Mouse (Mus musculus) embryonic facial prominence, embryonic 11.5 days (tissue): Measurements from ENCODE around the gene Mdh1b. TPM values are rescaled to one million over a fixed set of nuclear protein-coding genes. Genes with fewer than 3 reads are reported as not detected.
A peak's percentile ranks its signal among the peaks of the same experiment; 100 is the strongest.

Experiments used
- ATAC-seq: fragments of 200-750 bp; cut with Nextera tagmentation; replicated peaks from 2 replicates; pipeline ENCODE4 v1.8.0; 2017; ENCODE audit warnings: low read depth; ENCODE audit not compliant: insufficient number of reproducible peaks, low FRiP score, low TSS enrichment
- DNase-seq: peaks from one replicate; pipeline ENCODE4 v3.0.0-alpha.2; 2015; ENCODE audit warnings: low spot score
- H3K27ac ChIP-seq: fragments of 300-500 bp; sonication (generic); replicated peaks from 2 replicates; pipeline ENCODE4 v1.5.1; 2014; ENCODE audit warnings: mild to moderate bottlenecking, low read depth, low read length, control low read depth
- H3K27me3 ChIP-seq: fragments of 300-500 bp; sonication (generic); 2 replicates; pipeline ENCODE4 v1.6.1; 2014; ENCODE audit warnings: mild to moderate bottlenecking, low read length, moderate library complexity, mixed read lengths; ENCODE audit not compliant: control insufficient read depth, insufficient read depth
- H3K36me3 ChIP-seq: fragments of 300-500 bp; sonication (generic); replicated peaks from 2 replicates; pipeline ENCODE4 v1.6.1; 2014; ENCODE audit warnings: low read depth, mild to moderate bottlenecking, low read length, moderate library complexity, mixed read lengths; ENCODE audit not compliant: control insufficient read depth, insufficient read depth
- H3K4me1 ChIP-seq: fragments of 300-500 bp; sonication (generic); 2 replicates; pipeline ENCODE4 v1.6.1; 2014; ENCODE audit warnings: low read length, mixed read lengths; ENCODE audit not compliant: control insufficient read depth, insufficient read depth
- H3K4me2 ChIP-seq: fragments of 300-500 bp; sonication (generic); 2 replicates; pipeline ENCODE4 v1.6.1; 2014; ENCODE audit warnings: low read depth, mild to moderate bottlenecking, control low read depth, low read length, moderate library complexity
- H3K4me3 ChIP-seq: fragments of 300-500 bp; sonication (generic); 2 replicates; pipeline ENCODE4 v1.5.1; 2014; ENCODE audit warnings: low read depth, low read length, control low read depth
- H3K9ac ChIP-seq: fragments of 300-500 bp; sonication (generic); replicated peaks from 2 replicates; pipeline ENCODE4 v1.6.1; 2014; ENCODE audit warnings: mild to moderate bottlenecking, control low read depth, low read length
- H3K9me3 ChIP-seq: fragments of 300-500 bp; sonication (generic); replicated peaks from 2 replicates; pipeline ENCODE4 v1.6.1; 2016; ENCODE audit warnings: mild to moderate bottlenecking, low read length, inconsistent platforms, mixed read lengths; ENCODE audit not compliant: control insufficient read depth
- WGBS: fragments of 180-500 bp; shearing (Covaris S2); extraction: QIAGEN DNeasy Blood & Tissue Kit; methylation state at CpG from one replicate; pipeline ENCODE4 v1.1.7; 2014; 5-methylcytosine and 5-hydroxymethylcytosine counted together
- polyA plus RNA-seq: library from polyadenylated mRNA; unstranded; fragments of >200 nt; fragmentation: Nextera tagmentation; extraction: Ambion mirVana; gene quantifications from 2 replicates; pipeline ENCODE4 v1.2.1, GENCODE M21; 2014

Gene Mdh1b
- 0.24 TPM in 1 of 2 replicates, not detected in the other for polyA plus RNA-seq

DNA sequence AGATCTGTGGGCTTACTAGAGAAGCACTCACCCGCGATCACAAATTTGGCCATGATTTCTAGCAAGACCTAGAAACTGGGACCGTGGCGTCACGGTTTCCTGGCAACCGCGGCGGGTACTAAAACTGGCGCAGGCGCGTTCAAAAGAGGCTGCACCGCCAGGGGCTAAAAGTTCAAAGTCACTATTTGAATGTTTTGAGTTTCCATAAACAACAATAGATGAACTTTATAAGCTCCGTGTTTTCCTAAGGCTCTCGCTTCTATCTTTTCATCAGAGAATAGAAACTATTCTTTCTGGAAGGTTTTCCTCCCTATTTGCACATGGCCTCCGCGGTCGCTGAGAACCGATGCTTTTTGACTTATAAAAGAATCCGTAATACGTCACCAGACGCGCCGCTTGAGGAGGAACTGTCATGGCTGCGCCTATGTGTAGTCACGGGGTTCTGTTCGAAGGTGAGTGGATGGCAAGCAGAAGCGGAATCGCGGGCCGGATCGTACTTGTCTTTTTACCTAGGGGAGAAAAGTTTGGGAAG is at the start of gene Mdh1b, which contains the start of gene Fastkd2:
Gene Mdh1b (minus strand): TSS at position 79 of the 532 bp plus-strand sequence.
Gene Fastkd2 (plus strand): TSS at position 375 of the 532 bp plus-strand sequence.
- peak within 1 kb of the TSS; percentile 50 for H3K4me2 ChIP-seq
- H3K9ac ChIP-seq = peak within 1 kb of the TSS; percentile 49
- H3K9me3 ChIP-seq = no peaks in the 10 kb centered on the region
- H3K36me3 ChIP-seq = no peaks in the 10 kb centered on the region
- ATAC-seq = peak; percentile 91
- WGBS = under 1% methylated on average over 31 of the region's 31 CpGs
- no peak within 1 kb of the TSS for H3K27ac ChIP-seq
- no peaks in the 10 kb centered on the region for H3K4me1 ChIP-seq
- no peaks in the 10 kb centered on the region for H3K27me3 ChIP-seq
- peak; percentile 95 for DNase-seq
- peak within 1 kb of the TSS; percentile 52 for H3K4me3 ChIP-seq

DNA sequence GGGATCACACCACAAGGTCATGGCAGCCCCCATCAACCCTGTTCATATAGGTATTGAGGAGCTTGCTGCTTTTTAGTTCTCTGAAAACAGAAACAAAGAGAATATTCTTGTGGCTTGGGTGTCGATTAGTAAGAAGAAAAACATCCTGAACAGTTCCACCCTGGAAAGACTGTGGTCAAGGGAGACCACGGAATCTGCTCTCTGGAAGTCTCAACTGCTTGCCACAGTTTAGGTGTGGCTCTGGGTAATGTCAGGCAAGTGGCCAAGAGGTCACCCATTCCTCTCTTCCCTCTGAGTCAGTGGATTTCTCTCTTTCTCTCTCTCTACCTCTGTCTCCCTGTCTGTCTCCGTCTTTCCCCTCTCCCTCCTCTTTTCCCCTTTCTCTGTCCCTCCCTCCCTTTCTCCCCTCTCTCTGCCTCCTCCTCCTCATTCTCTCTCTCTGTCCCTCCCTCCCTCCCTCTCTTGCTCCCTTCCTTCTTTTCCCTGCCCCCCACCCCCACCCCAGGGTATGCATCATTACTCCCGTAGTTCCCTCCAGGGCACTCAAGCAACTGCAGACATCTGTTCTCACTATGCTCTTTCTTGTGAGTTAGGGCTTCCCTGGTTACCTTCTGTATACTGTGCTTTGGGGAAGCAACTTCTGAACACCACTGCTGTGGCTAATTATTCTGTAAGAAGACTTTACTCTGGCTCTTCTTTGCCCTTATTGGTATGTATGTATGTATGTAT is 46.9 kb upstream of the Mdh1b start:
- H3K4me2 ChIP-seq = no peak overlapping the region
- DNase-seq = no peak
- H3K9ac ChIP-seq = no peak overlapping the region
- no peaks in the 10 kb centered on the region for H3K4me1 ChIP-seq
- H3K27me3 ChIP-seq = no peaks in the 10 kb centered on the region
- no peak for ATAC-seq
- WGBS = 41% methylated on average over 4 of the region's 4 CpGs
- H3K4me3 ChIP-seq = no peak overlapping the region
- H3K36me3 ChIP-seq = no peaks in the 10 kb centered on the region
- H3K9me3 ChIP-seq = no peaks in the 10 kb centered on the region
- no peak overlapping the region for H3K27ac ChIP-seq

DNA sequence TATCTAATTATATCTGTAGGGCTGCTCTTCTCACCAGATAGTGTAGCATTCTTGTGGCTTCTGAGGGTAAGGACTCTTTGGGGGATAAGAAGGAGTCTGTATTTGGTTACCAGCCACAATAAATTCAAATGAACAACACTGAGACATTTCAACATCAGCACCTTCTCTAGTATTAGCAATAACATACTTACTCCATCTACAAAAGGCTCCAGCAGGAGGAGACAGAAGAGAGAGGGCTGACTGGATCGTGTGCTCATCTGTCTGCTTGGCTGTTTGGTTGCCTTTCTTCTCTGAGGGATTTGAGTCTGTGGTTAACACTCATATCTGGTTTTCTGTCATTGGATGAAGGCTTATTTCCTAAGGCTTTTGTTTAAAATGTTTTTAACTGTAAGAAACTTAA is 46.3 kb upstream of the Mdh1b start:
- Histone ChIP-seq H3K9me3 (no peaks in the 10 kb centered on the region), H3K9ac (no peak overlapping the region), H3K4me1 (no peaks in the 10 kb centered on the region), H3K27me3 (no peaks in the 10 kb centered on the region), H3K36me3 (no peaks in the 10 kb centered on the region), H3K27ac (no peak overlapping the region), H3K4me2 (no peak overlapping the region), H3K4me3 (no peak overlapping the region)
- ATAC-seq (no peak), DNase-seq (no peak)
- WGBS = 73% methylated on average over 1 of the region's 1 CpGs

GRCm38 (mm10) chr1:63770309-63770708 is 40.2 kb upstream of the Mdh1b start:
- Histone ChIP-seq H3K9ac (no peak overlapping the region), H3K36me3 (no peaks in the 10 kb centered on the region), H3K4me2 (no peak overlapping the region), H3K27me3 (no peaks in the 10 kb centered on the region), H3K27ac (no peak overlapping the region), H3K9me3 (no peaks in the 10 kb centered on the region), H3K4me3 (no peak overlapping the region), H3K4me1 (no peaks in the 10 kb centered on the region)
- 93% methylated on average over 7 of the region's 7 CpGs for WGBS
- DNase-seq (no peak), ATAC-seq (no peak)

DNA sequence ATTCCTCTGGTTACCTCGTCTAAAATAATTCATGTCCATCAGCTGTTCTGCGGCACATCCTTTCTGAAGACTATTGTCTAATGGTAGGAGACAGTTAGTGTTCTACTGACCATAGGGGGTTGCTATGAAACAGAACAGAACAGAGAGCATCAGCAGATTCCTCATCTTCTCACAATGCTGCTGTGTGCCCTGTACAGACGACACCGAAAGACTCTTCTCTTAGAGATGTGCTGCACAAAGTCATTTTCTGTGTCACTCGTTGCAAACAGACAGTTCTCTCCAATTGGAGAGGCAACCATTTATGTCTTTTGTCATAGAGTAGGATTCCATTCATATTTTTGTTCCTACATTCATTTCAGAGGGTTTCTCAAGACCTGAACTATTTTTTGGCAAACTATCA is 39.0 kb upstream of the Mdh1b start, which contains the start of gene 4933402D24Rik:
Gene 4933402D24Rik (minus strand): TSS at position 101 of the 400 bp plus-strand sequence.
- DNase-seq (no peak), ATAC-seq (no peak)
- 75% methylated on average over 5 of the region's 5 CpGs for WGBS
- Histone ChIP-seq H3K27me3 (no peaks in the 10 kb centered on the region), H3K9me3 (no peaks in the 10 kb centered on the region), H3K4me1 (no peaks in the 10 kb centered on the region), H3K36me3 (no peaks in the 10 kb centered on the region), H3K4me2 (no peak within 1 kb of the TSS), H3K4me3 (no peak within 1 kb of the TSS), H3K9ac (no peak within 1 kb of the TSS), H3K27ac (0 out of 2 replicates have a peak within 1 kb of the TSS, but pooled peaks have one; percentile 6)

GRCm38 (mm10) chr1:63768112-63768511 is 38.0 kb upstream of the Mdh1b start:
- 30% methylated on average over 8 of the region's 8 CpGs for WGBS
- Histone ChIP-seq H3K36me3 (no peaks in the 10 kb centered on the region), H3K9ac (no peak overlapping the region), H3K27ac (0 out of 2 replicates have a peak overlapping the region, but pooled peaks have one; percentile 6), H3K4me2 (no peak overlapping the region), H3K4me3 (no peak overlapping the region), H3K27me3 (no peaks in the 10 kb centered on the region), H3K9me3 (no peaks in the 10 kb centered on the region), H3K4me1 (no peaks in the 10 kb centered on the region)
- DNase-seq = peak; percentile 86
- 0 out of 2 replicates have a peak, but pooled peaks have one; percentile 67 for ATAC-seq

DNA sequence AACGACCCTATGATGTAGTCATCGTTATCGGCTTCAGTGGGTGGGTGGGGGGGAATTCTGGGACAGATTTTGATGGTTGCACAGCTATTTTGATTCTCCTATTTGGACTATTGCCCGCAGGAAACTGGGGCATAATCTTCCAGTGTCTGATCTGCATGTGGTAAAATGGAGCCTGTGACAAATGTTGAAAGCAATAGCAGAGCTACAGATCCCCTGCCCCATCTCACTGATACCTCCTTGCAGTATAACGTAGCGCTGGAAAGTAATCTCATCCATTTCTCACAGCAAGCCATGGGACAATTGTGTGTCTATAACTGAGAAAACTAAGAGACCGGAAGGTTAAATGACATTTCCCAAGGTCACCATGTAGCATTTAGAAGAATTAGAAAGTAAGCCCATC is 34.3 kb upstream of the Mdh1b start:
- Histone ChIP-seq H3K9me3 (no peaks in the 10 kb centered on the region), H3K4me2 (no peak overlapping the region), H3K36me3 (no peaks in the 10 kb centered on the region), H3K27me3 (no peaks in the 10 kb centered on the region), H3K4me3 (no peak overlapping the region), H3K9ac (no peak overlapping the region), H3K27ac (no peak overlapping the region), H3K4me1 (no peaks in the 10 kb centered on the region)
- WGBS = 86% methylated on average over 7 of the region's 7 CpGs
- DNase-seq (no peak), ATAC-seq (no peak)

DNA sequence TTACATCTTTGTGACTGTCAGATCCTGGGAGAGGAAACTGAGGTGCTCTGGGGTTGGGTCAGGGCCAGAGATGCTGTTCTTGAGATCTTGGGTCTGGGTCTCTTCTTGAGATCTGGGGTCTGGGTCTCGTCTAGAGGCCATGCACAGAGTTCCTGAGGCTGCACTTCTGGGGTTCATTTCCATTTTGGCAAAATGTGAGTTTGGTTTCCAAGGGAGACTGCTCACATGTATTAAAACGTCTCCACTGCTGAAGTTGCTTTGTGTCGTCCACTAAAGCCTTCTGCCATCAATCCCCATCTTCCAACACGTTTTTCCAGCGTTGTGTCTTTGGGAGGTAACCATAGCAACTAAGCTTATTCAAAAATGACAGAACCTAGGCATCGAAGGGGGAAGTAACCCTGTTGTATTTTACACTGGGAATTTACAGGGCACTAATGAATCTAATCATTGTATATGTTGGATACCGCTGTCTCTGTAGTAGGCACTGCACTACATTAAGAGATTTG is 33.8 kb upstream of the Mdh1b start:
- no peaks in the 10 kb centered on the region for H3K27me3 ChIP-seq
- no peak for DNase-seq
- 53% methylated on average over 7 of the region's 7 CpGs for WGBS
- no peak overlapping the region for H3K4me2 ChIP-seq
- no peaks in the 10 kb centered on the region for H3K36me3 ChIP-seq
- H3K4me1 ChIP-seq = no peaks in the 10 kb centered on the region
- H3K9me3 ChIP-seq = no peaks in the 10 kb centered on the region
- H3K27ac ChIP-seq = peak overlapping the region; percentile 35; the same call in 1 of the 2 replicates
- no peak overlapping the region for H3K4me3 ChIP-seq
- H3K9ac ChIP-seq = no peak overlapping the region
- ATAC-seq = no peak
